Mouse (Mus musculus): Measurements from ENCODE around the gene Lyl1. TPM values are rescaled to one million over a fixed set of nuclear protein-coding genes. Genes with fewer than 3 reads are reported as not detected.
"Not testable (repeated sequence)": the region's sequence is repeated elsewhere in the genome, so short reads cannot be mapped to it uniquely, and the experiment has no call there.

Lyl1 gene
- total RNA-seq, 2 experiments from 2014 or later: 3.1 to 4.4 TPM

DNA sequence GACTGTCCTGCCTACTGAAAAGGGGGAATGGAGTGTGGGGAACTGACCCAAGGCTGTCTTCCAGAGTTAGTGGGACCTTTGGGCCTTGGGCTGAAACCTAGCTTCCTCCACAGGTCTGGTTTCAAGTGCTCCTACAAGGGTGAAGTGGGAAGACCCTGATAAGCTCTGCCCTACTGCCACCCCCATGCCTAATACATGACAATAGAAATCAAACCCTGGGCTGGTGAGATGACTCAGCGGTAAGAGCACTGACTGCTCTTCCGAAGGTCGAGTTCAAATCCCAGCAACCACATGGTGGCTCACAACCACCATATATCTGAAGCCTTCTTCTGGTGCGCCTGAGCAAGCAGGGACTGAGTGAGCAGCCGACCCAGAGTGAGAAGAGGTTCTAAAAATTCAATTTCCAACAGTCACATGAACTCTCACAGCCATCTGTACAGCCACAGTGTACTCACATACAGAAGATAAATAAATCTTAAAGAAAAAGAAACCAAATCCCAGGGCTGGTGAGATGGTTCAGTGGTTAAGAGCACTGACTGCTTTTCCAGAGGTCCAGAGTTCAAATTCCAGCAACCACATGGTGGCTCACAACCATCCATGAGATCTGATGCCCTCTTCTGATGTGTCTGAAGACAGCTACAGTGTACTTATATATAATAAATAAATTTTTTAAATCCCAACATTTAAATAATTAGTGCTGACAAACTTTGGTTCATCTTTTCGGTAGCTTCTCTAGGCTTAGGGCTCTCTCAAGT lies 32.3 kb upstream of the Lyl1 start:
- no peak for DNase-seq

DNA sequence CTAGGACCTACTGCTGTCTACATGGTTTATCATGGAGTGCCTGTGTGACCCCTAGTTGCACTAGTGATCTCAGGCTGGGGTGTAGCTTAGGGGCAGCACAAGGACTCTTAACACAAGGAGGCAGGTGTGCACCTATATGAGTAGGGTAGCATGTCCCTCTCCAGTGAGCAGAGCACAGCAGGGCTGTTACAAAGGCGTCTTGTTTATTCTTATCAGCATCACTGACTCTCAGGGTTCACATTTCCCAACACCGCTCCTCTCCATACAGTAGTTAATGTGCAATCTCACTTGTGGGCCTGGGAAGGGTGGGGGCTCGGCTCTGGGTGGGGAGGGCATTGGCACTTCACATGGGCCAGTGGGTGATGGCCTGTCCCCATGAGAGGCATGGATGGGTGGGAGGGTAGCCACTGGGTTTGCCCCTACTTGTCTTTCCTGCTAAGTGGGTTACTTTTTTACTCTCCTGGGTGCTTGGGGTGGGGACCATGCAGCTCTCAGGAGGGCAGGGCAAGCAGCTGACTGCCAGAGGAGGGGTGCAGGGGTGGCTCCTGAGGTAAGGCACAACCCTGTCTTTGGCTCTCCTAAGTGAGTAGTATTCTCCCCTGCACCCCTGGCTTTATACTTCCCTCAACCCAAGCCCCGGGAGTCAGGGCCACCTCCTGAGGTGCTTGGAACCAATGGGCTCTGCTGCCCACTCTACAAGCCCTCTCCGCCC lies 30.8 kb upstream of the Lyl1 start:
- not testable (repeated sequence) for DNase-seq

DNA sequence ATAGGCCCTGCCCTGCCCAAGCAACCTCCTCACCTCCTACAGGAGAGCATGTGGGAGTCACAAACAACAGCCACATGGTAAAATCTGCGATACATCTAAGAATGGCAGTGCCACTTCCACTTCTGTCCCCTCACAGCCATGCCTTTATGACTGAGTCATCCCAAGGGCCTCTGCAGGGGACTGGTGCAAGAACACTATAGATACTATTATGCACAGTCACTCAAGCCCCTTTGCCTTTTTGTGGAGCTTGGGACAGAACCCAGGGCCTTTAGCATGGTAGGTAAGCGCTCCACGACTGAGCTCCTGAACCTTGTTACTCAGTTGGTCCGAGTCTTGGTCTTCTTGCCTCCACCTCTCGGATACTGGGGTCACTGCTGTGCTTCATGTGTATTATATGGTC lies 24.0 kb upstream of the Lyl1 start:
- no peak for DNase-seq

DNA sequence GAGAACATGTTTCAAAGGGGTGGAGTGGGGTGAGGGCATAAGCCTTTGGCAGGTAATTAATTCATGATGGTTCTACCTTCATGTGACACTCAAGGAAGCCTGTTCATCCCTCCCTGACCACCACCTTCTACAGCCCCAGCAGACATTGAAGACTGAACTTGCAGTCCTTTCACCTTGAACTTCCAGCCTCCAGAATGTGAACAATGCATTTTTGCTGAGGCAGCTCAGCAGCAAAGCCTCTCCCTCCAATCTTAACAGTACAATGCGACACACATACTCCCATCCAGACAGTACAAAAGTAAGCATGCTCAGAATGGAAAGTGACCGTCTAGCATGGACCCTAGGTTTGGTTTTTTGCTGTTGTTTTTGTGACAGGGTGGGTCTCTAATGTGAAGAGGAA lies 19.8 kb upstream of the Lyl1 start:
- no peak for DNase-seq

DNA sequence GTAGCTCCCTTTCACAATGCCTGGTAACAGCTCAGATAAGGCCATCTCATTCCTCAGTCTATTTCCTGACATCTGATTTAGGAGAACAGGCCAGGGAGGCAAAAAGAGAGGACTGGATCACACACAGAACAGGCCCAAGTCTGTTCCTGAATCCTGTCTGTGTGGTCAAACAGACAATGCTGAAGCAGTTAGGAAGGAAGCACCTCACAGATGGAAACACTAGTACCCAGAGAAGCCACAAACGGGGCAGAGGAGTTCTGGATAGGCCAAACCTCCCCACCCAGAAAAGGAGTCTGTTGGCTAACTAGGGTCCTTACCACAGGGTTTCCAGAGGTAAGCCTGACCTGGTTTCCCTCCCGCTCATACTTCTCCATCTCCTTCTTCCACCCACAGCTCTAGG lies 19.0 kb upstream of the Lyl1 start:
- DNase-seq: no peak

DNA sequence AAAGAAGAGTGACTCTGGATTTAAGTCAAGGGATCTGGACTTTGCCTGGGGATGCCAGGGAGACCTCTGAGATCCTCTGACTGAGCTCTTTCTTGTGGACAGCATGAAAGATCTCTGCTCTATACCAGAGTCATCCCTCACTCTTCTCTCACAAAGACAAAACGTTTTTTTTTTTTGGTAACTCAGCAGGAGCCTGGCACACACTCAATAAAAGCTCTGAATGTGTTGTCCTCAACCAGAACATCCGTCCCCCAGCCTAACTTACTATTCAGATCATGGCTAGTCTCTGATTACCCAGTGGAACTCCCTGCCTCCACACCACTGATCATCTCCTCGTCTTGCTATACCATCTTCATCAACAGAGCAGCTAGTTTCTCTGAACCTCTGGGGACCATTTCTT lies 16.7 kb upstream of the Lyl1 start:
- DNase-seq: no peak

DNA sequence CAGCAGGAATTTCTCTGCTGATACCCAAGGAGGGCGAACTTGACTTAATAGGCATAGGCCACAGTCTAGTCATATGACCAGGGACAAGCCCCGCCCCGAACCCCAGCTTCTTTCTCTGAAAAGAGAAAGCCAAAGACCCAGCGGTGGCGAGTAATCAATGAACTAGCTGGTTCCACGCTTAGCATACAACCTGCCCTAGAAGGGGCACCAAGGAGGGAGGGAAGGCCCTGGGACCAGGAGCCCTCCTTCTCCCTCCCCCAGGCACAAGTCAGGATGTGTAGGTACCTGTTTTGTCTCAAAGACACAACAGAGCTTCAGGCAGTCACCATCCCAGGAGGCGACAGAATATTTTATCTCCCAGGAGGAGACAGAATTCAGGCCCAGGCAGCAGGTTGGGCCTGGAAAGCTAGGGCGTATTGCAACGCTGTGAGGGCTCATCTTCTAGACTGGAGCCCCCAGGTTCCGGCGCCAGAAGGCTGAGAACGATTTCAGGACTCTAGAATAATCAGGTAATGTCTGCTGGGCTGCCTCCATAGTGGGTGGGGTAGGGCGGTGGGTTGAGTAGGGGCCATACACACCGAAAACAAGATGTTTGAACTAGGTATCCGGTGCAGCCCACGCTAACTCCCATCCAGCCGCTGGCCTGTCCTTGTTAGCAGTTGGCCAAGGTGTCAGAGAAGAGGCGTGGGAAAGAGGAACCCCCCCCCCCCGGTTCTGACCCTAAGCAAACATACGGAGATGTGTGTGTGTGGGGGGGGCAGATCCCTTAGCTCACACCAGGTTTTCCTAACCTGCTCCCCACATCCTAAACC lies 14.9 kb upstream of the Lyl1 start, which contains the start of gene Trmt1:
Trmt1 (plus strand) TSS at position 117 of the 812 bp plus-strand sequence.
- DNase-seq: peak; percentile 31 to 40

DNA sequence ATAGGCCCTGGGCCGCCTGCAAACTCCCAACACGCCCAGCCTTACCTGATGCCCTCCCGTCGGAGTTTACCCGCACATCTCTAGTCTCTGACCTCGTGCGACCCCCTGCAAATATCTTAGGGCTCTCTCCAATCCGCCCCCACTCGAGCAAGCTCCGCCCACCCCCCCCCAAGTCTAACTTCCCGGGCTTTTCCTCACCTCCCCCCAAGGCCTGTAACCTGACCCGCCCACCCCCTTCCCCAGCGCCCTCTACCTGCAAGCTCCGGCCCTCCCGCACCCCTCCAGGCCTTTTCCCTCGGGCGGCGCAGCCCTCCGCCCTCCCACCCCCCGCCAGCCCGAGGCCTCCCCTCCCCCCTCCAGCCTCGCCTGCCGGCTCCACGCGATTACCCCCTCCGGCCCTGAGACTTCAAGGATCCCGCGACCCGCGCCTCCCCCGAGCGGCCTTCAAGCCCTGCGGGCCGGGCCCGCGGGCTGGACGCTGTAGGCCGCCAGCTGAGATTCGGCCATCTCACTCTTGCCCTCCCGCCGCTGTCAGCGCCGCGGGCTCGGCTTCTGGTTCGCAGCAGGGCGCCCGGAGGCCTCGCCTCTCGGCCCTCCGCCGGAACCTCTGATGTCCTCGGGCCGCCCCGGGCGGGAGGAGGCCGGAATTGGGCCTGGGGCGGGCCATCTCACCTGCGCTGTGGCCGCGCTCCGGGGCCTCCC lies 14.1 kb upstream of the Lyl1 start:
- DNase-seq: no peak

DNA sequence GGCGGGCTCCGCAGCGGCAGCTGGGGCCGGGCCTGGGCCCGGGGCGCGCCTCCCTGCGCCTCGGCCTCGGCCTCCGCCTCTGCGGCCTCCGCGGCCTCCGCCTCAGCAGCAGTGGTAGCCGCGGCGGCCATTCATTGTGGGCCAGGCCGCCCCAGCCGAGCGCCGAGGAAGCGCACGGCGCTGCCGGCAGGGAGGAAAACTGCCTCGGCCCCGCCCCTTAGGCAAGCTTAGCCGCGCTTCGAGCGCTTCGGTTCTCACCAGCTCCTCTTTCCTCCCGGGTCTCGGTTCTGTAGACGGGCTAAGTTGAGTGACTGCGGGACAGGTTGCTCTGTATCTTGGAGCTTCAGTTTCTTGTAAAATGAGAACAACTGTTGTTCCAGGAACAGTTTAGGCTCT lies 13.6 kb upstream of the Lyl1 start, which contains the start of gene Nacc1:
Nacc1 (minus strand) TSS at position 158 of the 396 bp plus-strand sequence.
- peak; percentile 90 to 93 for DNase-seq

DNA sequence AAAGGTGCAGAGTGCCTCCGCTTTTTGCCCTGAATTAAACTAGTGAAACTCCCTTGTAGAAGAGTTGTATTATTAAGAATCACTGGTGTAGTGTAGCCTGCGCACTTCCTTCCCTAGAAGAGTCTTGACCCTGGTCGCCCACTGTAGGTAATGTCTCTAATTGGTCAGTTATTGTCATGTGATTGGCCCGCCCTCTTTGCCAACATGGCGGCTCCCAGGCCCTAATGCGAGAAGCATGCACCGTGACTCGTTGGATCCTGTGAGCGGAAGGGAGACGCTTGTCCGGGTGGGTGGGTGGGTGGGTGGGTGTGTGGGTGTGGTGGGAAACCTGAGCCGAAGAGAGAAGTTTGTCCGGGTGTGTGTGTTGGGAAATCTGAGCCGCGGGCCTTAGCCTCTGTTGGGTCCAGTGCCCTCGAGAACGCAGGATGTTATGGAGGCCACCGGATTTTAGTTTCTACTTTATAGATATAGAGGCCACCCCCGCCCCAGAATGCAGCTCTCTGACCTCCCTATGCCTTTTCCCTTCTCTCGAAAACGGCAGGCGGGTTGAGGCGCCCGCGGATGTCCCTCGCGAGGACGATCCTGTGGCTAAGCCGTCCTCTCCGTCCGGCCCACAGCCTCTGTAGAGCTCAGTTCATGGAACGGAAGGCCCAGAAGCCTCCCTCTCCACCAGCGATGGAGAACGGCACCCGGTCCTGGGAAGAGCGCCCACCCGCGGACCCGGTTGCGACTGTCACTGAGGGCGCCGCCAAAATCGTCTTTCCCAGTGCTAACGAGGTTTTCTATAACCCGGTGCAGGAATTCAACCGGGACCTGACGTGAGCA lies 12.0 kb upstream of the Lyl1 start:
- peak; percentile 96 to 98 for DNase-seq

DNA sequence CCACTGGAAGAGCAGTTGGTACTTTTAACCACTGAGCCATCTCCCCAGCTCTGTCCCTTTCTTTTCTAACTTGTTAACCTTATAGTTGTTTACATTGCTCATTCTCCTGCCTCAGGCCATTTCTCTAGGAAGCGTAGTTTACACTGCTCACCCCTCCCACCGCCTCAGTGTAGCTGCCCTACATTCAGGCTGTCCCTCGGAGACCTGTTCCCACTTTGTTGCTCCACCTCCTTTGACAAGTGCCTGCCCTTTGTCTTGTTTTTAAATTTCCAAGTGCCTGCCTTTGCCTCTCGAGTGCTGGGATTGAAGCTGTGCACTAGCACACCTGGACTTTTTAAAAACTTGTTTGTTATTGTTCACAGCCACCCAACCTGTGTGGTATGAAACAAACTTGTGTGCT lies 7.9 kb upstream of the Lyl1 start:
- no peak for DNase-seq

DNA sequence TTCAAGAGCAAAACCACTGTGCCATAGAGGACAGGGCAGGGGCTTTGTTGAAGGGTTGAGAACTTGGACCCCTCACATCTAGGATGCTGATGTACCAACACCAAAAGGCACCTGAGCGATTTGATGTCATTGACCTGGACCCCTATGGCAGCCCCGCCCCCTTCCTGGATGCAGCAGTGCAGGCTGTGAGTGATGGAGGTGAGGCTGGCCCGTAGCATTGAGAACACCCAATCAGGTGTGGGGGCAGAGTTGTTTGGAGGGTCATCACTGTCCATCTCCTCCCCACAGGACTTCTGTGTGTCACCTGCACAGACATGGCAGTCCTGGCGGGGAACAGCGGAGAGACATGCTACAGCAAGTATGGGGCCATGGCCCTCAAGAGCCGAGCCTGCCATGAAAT lies 6.1 kb upstream of the Lyl1 start:
- no peak for DNase-seq

DNA sequence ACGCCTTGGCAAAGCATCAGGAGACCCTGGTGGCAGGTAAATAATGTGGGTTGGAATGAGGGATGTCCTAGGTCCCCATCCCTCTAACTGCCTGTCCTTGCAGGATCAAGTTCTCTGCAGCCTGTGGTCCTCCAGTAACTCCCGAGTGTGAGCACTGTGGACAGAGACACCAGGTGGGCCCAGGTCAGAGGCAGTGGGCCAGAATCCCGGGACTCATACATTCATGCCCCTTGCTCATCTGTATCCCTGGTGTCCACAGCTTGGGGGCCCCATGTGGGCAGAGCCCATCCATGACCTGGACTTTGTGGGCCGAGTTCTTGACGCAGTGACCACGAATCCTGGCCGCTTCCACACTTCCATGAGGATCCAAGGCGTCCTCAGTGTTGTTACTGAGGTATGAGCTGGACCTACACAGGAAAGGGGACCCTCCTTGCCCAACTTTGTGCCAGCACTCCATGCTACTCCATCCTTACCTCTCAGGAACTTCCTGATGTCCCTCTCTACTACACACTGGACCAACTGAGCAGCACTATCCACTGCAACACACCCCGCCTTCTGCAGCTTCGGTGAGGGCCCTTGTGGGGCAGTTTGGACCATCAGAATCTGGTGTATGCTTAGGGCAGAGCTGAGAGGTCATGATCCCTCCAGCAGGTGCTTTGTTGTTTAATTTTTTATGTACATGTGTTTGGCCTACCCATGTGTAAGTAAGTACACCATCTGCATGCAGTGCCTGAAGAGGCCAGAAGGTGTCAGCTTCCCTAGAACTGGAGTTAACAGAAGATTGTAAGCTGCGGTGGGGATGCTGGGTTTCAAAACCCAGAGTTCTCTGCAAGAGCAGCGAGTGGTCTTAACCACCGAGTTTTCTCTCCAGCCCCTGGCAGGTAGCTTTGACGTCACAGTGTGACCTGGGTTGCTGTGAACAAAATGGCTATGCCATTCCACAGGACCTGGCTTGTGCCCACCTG lies 3.8 kb upstream of the Lyl1 start:
- peak in 1 of 2 experiments; percentile 55 for DNase-seq

DNA sequence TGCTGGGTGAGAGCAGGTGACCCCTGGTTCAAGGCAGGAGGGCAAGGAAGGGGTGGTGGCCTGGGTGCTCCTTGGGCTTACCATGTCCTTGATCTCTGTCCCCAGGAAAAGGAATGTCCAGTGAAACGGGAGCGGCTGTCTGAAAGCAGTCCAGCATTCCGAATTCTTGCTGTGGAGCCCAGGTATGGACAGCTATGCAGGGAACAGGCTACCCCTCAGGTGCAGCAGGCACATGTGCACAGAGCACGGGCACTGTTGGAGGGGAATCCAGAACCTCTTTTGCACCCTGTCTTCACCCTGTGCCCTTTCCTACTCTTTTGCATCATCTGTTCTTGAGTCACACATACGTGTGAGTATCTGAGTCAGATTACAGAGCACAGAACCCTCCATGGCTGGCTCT lies 3.0 kb upstream of the Lyl1 start:
- DNase-seq: no peak

DNA sequence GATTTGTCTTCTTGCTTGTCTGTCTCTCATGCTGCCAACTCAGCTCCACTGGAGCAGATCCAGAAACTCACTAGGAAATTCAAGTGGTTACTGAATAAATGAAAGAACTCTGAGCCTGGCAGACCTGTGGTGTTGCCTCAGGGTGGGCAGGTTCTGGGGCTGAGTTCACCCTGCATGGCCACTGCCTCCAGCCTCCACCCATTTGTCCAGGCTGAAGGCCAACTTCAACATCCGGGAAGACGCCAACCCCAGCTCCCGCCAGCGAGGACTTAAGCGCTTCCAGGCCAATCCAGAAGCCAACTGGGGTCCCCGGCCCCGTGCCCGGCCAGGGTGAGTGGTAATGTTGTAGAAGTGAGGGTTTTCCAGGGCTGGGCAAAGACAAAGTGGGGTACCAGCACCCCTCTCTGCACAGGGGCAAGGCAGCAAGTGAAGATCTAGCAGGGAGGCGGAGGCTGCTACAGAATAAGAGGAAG lies 2.3 kb upstream of the Lyl1 start:
- peak; percentile 84 to 89 for DNase-seq

DNA sequence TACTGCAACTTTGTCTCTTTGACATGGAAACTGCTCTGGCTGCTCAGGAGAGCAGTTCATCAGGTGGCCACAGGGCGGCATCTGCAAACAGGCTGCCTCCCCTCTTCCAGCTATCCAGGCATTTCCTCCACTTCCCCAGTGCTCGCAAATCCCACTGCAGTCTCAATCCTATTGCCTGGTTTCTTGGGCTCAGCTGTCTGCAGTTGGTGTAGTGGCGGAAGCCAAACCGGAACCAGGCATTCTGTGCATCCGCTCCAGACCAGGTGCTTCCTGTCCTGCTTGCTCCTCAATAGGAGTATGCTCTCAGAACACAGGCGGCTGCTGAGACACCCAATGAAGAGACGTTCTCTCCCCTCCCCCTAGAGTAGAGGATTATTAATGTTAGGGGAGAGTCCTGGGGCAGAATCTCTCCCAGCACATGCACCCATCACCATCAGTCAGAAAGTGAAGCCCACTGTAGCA lies 1.4 kb upstream of the Lyl1 start:
- peak; percentile 75 to 93 for DNase-seq

DNA sequence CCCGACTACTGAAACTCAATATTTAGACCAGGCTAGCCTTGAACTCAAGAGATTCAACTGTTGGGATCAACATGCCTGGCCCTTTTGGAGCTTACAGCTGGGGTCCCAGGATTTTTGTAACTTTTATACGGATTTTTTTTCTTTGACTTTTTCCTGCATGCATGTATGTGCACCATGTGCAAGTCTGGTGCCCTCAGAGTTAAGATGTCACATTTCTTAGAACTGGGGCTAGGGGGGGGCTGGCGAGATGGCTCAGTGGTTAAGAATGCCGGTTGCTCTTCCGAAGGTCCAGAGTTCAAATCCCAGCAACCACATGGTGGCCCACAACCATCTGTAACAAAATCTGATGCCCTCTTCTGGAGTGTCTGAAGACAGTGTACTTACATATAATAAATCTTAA lies 731 bp upstream of the Lyl1 start:
- no peak for DNase-seq

DNA sequence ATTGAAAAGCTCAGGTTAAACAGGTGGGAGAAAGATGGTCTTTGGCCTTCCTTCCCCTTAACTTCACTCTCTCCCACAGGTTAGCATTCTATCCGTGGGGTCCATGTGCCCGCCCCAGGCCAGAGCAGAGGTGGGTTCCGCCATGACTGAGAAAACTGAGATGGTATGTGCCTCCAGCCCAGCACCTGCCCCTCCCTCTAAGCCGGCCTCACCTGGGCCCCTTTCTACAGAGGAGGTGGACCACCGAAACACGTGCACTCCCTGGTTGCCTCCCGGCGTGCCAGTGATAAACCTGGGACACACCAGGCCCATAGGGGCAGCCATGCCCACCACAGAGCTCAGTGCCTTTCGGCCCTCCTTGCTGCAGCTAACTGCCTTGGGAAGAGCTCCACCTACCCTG lies 1.3 kb downstream of the Lyl1 start:
- DNase-seq: no peak

DNA sequence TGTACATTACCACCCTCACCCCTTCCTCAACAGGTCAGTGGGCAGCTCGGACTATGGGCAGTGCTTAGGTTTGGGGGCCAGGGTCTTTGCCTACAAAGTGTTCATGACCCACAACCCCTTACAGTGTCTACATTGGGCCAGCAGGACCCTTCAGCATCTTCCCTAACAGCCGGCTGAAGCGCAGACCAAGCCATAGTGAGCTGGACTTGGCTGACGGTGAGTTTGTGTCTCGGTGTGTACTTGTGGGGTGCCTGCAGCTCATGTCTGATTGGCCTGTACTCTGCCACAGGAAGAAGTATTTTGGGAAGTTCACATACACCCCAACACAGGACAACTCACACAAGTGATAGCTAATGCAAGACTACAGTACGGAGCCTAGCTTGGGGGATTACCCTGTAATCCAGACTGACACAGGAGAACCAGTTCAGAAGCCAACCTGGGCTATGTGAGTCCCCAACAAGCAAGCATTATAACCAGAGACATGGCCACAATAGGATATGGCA lies 1.8 kb downstream of the Lyl1 start:
- peak in 1 of 2 experiments; percentile 42 for DNase-seq

Data from heart, adult 18-20 months (tissue).